Mouse (Mus musculus) stomach, embryonic 16.5 days (tissue): ENCODE measurements at regions not wholly inside any gene's neighbourhood (a gene's known extent, or its start where the extent isn't known, plus 50 kb on each side); places are given as distances from the start of the nearest gene placed in this dataset.

Experiments
- ATAC-seq: fragments of 200-750 bp; cut with Nextera tagmentation; 2 replicates; pipeline ENCODE4 v1.8.0; 2017; ENCODE audit warnings: moderate number of reproducible peaks, moderate TSS enrichment; ENCODE audit not compliant: insufficient read depth, low FRiP score
- H3K27ac ChIP-seq: fragments of 300-500 bp; sonication (generic); 2 replicates; pipeline ENCODE4 v1.5.1; 2014; ENCODE audit warnings: low read length
- H3K27me3 ChIP-seq: fragments of 300-500 bp; sonication (generic); 2 replicates; pipeline ENCODE4 v1.6.1; 2014; ENCODE audit warnings: low read length, control low read depth, mixed read lengths; ENCODE audit not compliant: control insufficient read depth, insufficient read depth
- H3K36me3 ChIP-seq: fragments of 300-500 bp; sonication (generic); 2 replicates; pipeline ENCODE4 v1.6.1; 2014; ENCODE audit warnings: low read length; ENCODE audit not compliant: control insufficient read depth, insufficient read depth
- H3K4me1 ChIP-seq: fragments of 300-500 bp; sonication (generic); 2 replicates; pipeline ENCODE4 v1.6.1; 2014; ENCODE audit warnings: low read length, control low read depth, mixed read lengths; ENCODE audit not compliant: control insufficient read depth, insufficient read depth
- H3K4me2 ChIP-seq: fragments of 300-500 bp; sonication (generic); 2 replicates; pipeline ENCODE4 v1.6.1; 2014; ENCODE audit warnings: low read depth, low read length, mixed read lengths
- H3K4me3 ChIP-seq: fragments of 300-500 bp; sonication (generic); replicated peaks from 2 replicates; pipeline ENCODE4 v1.5.1; 2014; ENCODE audit warnings: mild to moderate bottlenecking, low read length
- H3K9ac ChIP-seq: fragments of 300-500 bp; sonication (generic); 2 replicates; pipeline ENCODE4 v1.6.1; 2014; ENCODE audit warnings: low read length
- H3K9me3 ChIP-seq: fragments of 300-500 bp; sonication (generic); replicated peaks from 2 replicates; pipeline ENCODE4 v1.6.1; 2016; ENCODE audit warnings: low read length, control low read depth; ENCODE audit not compliant: control insufficient read depth
- WGBS: fragments of 180-500 bp; shearing (Covaris S2); extraction: QIAGEN DNeasy Blood & Tissue Kit; methylation state at CpG from one replicate; pipeline ENCODE4 v1.1.7; 2014; 5-methylcytosine and 5-hydroxymethylcytosine counted together

GRCm38 (mm10) chr5:41563441-41563840 is 144.5 kb downstream of the Rab28 start:
- H3K36me3 ChIP-seq = no peaks in the 10 kb centered on the region
- H3K4me1 ChIP-seq = no peaks in the 10 kb centered on the region
- H3K27me3 ChIP-seq = no peaks in the 10 kb centered on the region
- ATAC-seq = no peak
- H3K27ac ChIP-seq = no peak overlapping the region
- no peaks in the 10 kb centered on the region for H3K9me3 ChIP-seq
- H3K4me2 ChIP-seq = no peak overlapping the region
- no peak overlapping the region for H3K4me3 ChIP-seq
- 69% methylated on average over 4 of the region's 4 CpGs for WGBS
- H3K9ac ChIP-seq = no peak overlapping the region

- no peak for ATAC-seq
- 26% methylated on average over 1 of the region's 1 CpGs for WGBS
- H3K9me3 ChIP-seq = no peaks in the 10 kb centered on the region
Measured at GRCm38 (mm10) chr5:41562299-41562698, 145.7 kb downstream of the Rab28 start.

GRCm38 (mm10) chr5:41556700-41557309 is 151.2 kb downstream of the Rab28 start:
- H3K27ac ChIP-seq = no peak overlapping the region
- H3K4me1 ChIP-seq = no peaks in the 10 kb centered on the region
- peak overlapping the region; percentile 62 for H3K4me2 ChIP-seq
- ATAC-seq = peak; percentile 47; the same call in 1 of the 2 replicates
- whole genome bisulfite sequencing = 26% methylated on average over 24 of the region's 24 CpGs
- no peaks in the 10 kb centered on the region for H3K36me3 ChIP-seq
- H3K27me3 ChIP-seq = no peaks in the 10 kb centered on the region
- H3K4me3 ChIP-seq = peak overlapping the region; percentile 39
- no peaks in the 10 kb centered on the region for H3K9me3 ChIP-seq
- H3K9ac ChIP-seq = 0 out of 2 replicates have a peak overlapping the region, but pooled peaks have one; percentile 31

More at GRCm38 (mm10) chr5:41562299-41562698, 145.7 kb downstream of the Rab28 start:
- H3K4me1 ChIP-seq = no peaks in the 10 kb centered on the region
- no peak overlapping the region for H3K27ac ChIP-seq
- H3K9ac ChIP-seq = no peak overlapping the region
- no peaks in the 10 kb centered on the region for H3K36me3 ChIP-seq
- no peaks in the 10 kb centered on the region for H3K27me3 ChIP-seq
- no peak overlapping the region for H3K4me3 ChIP-seq
- no peak overlapping the region for H3K4me2 ChIP-seq

- ATAC-seq = no peak
- 72% methylated on average over 3 of the region's 3 CpGs for WGBS
- H3K27ac ChIP-seq = no peak overlapping the region
- H3K4me2 ChIP-seq = no peak overlapping the region
- H3K4me3 ChIP-seq = no peak overlapping the region
- H3K9ac ChIP-seq = no peak overlapping the region
- no peaks in the 10 kb centered on the region for H3K4me1 ChIP-seq
- H3K27me3 ChIP-seq = no peaks in the 10 kb centered on the region
- no peaks in the 10 kb centered on the region for H3K36me3 ChIP-seq
- H3K9me3 ChIP-seq = no peaks in the 10 kb centered on the region
Measured at GRCm38 (mm10) chr5:41554312-41554711, 153.6 kb downstream of the Rab28 start.

GRCm38 (mm10) chr5:41550063-41550462 is 157.9 kb downstream of the Rab28 start:
- Histone ChIP-seq H3K27ac (no peak overlapping the region), H3K4me1 (no peaks in the 10 kb centered on the region), H3K9ac (no peak overlapping the region), H3K27me3 (no peaks in the 10 kb centered on the region), H3K9me3 (no peaks in the 10 kb centered on the region), H3K36me3 (no peaks in the 10 kb centered on the region), H3K4me2 (no peak overlapping the region), H3K4me3 (no peak overlapping the region)
- no peak for ATAC-seq
- WGBS = 60% methylated on average over 2 of the region's 2 CpGs

- Histone ChIP-seq H3K9ac (no peak overlapping the region), H3K27me3 (no peaks in the 10 kb centered on the region)
Measured at GRCm38 (mm10) chr5:41546909-41547308, 161.0 kb downstream of the Rab28 start.

GRCm38 (mm10) chr5:41540789-41541188 is 167.2 kb downstream of the Rab28 start:
- no peak overlapping the region for H3K9ac ChIP-seq
- H3K4me3 ChIP-seq = no peak overlapping the region
- no peaks in the 10 kb centered on the region for H3K4me1 ChIP-seq
- no peaks in the 10 kb centered on the region for H3K36me3 ChIP-seq
- no peak overlapping the region for H3K27ac ChIP-seq
- no peak overlapping the region for H3K4me2 ChIP-seq
- no peak for ATAC-seq
- H3K9me3 ChIP-seq = no peaks in the 10 kb centered on the region
- H3K27me3 ChIP-seq = no peaks in the 10 kb centered on the region
- WGBS = 15% methylated on average over 1 of the region's 1 CpGs

More at GRCm38 (mm10) chr5:41546909-41547308, 161.0 kb downstream of the Rab28 start:
- WGBS = 17% methylated on average over 4 of the region's 4 CpGs
- Histone ChIP-seq H3K9me3 (no peaks in the 10 kb centered on the region), H3K4me2 (no peak overlapping the region), H3K4me1 (no peaks in the 10 kb centered on the region), H3K36me3 (no peaks in the 10 kb centered on the region), H3K27ac (no peak overlapping the region), H3K4me3 (no peak overlapping the region)
- no peak for ATAC-seq

- Histone ChIP-seq H3K27me3 (no peaks in the 10 kb centered on the region), H3K36me3 (no peaks in the 10 kb centered on the region), H3K4me3 (no peak overlapping the region), H3K27ac (no peak overlapping the region), H3K4me1 (no peaks in the 10 kb centered on the region; the same call in 1 of the 2 replicates), H3K9ac (no peak overlapping the region), H3K9me3 (no peaks in the 10 kb centered on the region), H3K4me2 (no peak overlapping the region)
- peak; percentile 71; the same call in 1 of the 2 replicates for ATAC-seq
- 52% methylated on average over 2 of the region's 2 CpGs for WGBS
Measured at GRCm38 (mm10) chr5:41534598-41534997, 173.4 kb downstream of the Rab28 start.
